Mouse (Mus musculus) bone marrow, adult 2 months (tissue): ENCODE data around the gene Gemin2.

Experiments used
- CTCF ChIP-seq: fragments of 200-500 bp; IDR thresholded peaks from 2 replicates; pipeline ENCODE4 v1.5.1; 2011; ENCODE audit warnings: low read length, control low read depth; ENCODE audit not compliant: control insufficient read depth, insufficient read depth
- POLR2A ChIP-seq: fragments of 200-500 bp; IDR thresholded peaks from 2 replicates; pipeline ENCODE4 v1.6.1; 2011; ENCODE audit warnings: low read depth, mild to moderate bottlenecking, control low read depth, low read length, borderline replicate concordance; ENCODE audit not compliant: control insufficient read depth

DNA sequence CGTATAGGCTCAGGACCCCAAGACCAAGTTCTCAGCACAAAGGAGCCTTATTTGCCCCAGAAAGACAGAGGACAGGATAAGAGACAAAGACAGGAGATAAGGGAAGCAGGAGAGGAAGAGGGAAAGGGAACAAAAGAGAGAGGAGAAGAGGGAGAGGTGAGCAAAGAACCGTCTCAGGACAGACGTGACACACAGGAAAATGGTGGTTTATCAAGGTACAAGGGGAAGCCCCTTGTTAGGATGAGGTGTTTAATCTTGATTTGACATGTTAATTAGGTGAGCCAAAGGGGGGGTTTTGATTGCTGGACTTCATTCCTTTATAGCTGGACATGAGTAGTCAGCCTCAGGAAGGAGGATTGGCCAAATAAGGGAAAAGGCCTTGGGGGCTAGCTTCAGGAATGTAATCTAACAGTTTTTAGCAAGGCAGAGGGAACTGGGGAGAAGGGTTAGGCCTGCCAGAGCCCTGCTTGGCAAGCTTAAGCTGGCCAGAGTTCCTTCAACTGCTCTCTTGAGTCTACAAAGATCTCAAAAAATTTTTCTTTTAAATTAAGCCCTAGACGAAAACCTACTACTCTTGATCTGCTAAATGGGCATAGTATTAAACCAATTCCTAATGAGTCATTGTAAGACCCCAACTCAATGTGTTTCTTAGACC lies 42.1 kb downstream of the Gemin2 start:
- no peak for TF ChIP-seq CTCF
- no peak for TF ChIP-seq POLR2A
